Mouse (Mus musculus) CH12.LX (cell line): ENCODE measurements around the gene Twsg1. TPM values are rescaled to one million over a fixed set of nuclear protein-coding genes. Genes with fewer than 3 reads are reported as not detected.
A peak's percentile ranks its signal among the peaks of the same experiment; 100 is the strongest.

Experiments used
- DNase-seq: peaks from one replicate; pipeline ENCODE4 v3.0.0-alpha.2; 2013; ENCODE audit errors: extremely low read depth
- H3K27ac ChIP-seq: 2 replicates; pipeline ENCODE4 v1.5.1; 2012; ENCODE audit warnings: low read depth, mild to moderate bottlenecking, control low read depth, moderate library complexity; ENCODE audit not compliant: insufficient read depth
- H3K27me3 ChIP-seq: replicated peaks from 2 replicates; pipeline ENCODE3; 2012; ENCODE audit warnings: inconsistent platforms
- H3K36me3 ChIP-seq, 2 experiments: replicated peaks in 1 of 2; 2 replicates each; pipeline versions ENCODE3 to v1.6.1; 2012; ENCODE audit warnings: inconsistent platforms in 1 of 2, low read length in 1 of 2, mild to moderate bottlenecking in 1 of 2, mixed read lengths in 1 of 2, moderate library complexity in 1 of 2; ENCODE audit not compliant: control insufficient read depth in 1 of 2, insufficient read depth in 1 of 2
- H3K4me1 ChIP-seq, 2 experiments: 2 replicates each; pipeline ENCODE4 v1.6.1; 2012; ENCODE audit warnings: inconsistent platforms in 1 of 2, moderate library complexity in 1 of 2; ENCODE audit not compliant: insufficient read depth in 2 of 2, control insufficient read depth in 1 of 2
- H3K4me2 ChIP-seq: 2 replicates; pipeline ENCODE4 v1.6.1; 2012; ENCODE audit warnings: low read depth, mild to moderate bottlenecking, control low read depth; ENCODE audit not compliant: poor library complexity, insufficient read depth, severe bottlenecking
- H3K4me3 ChIP-seq, 3 experiments: fragments of 150-350 bp in 1 of 3; sonication (generic) in 1 of 3; replicated peaks in 1 of 3; 2 replicates each; pipeline versions ENCODE3 to v1.5.1; 2011 to 2012; ENCODE audit warnings: low read depth in 2 of 3, low read length in 2 of 3, mild to moderate bottlenecking in 2 of 3, moderate library complexity in 2 of 3, control low read depth in 1 of 3, improper control_type of control experiment in 1 of 3, inconsistent platforms in 1 of 3, mixed read lengths in 1 of 3; ENCODE audit not compliant: poor library complexity in 1 of 3
- H3K79me2 ChIP-seq: replicated peaks from 2 replicates; pipeline ENCODE4 v1.6.1; 2012; ENCODE audit warnings: mild to moderate bottlenecking, moderate library complexity; ENCODE audit not compliant: control insufficient read depth, poor library complexity, insufficient read depth, severe bottlenecking; ENCODE audit errors: extremely low read depth
- H3K9ac ChIP-seq: 2 replicates; pipeline ENCODE4 v1.6.1; 2012; ENCODE audit warnings: low read depth, mild to moderate bottlenecking, control low read depth, moderate library complexity; ENCODE audit not compliant: insufficient read depth
- H3K9me3 ChIP-seq: replicated peaks from 2 replicates; pipeline ENCODE3; 2012; ENCODE audit warnings: low read length, inconsistent platforms, mixed read lengths
- BHLHE40 ChIP-seq: IDR thresholded peaks from 2 replicates; pipeline ENCODE4 v1.6.1; 2011; ENCODE audit warnings: mild to moderate bottlenecking, low read depth, low read length, improper control_type of control experiment
- ELF1 ChIP-seq: IDR thresholded peaks from 2 replicates; pipeline ENCODE4 v1.6.1; 2014; ENCODE audit warnings: low read depth, mild to moderate bottlenecking, inconsistent platforms, low read length, improper control_type of control experiment
- EP300 ChIP-seq: IDR thresholded peaks from 2 replicates; pipeline ENCODE4 v1.6.1; 2011; ENCODE audit warnings: low read length, improper control_type of control experiment
- ETS1 ChIP-seq: conservative IDR thresholded peaks from 2 replicates; pipeline ENCODE4 v1.6.1; 2012; ENCODE audit warnings: low read depth, mild to moderate bottlenecking, inconsistent platforms, low read length, improper control_type of control experiment, moderate library complexity
- GABPA ChIP-seq: IDR thresholded peaks from 2 replicates; pipeline ENCODE4 v1.6.1; 2012; ENCODE audit warnings: low read depth, low read length, improper control_type of control experiment, inconsistent platforms; ENCODE audit not compliant: insufficient replicate concordance
- IRF4 ChIP-seq: IDR thresholded peaks from 2 replicates; pipeline ENCODE4 v1.6.1; 2014; ENCODE audit warnings: low read depth, mild to moderate bottlenecking, inconsistent platforms, low read length, improper control_type of control experiment
- MAFK ChIP-seq: IDR thresholded peaks from 2 replicates; pipeline ENCODE4 v1.6.1; 2011; ENCODE audit warnings: low read length, improper control_type of control experiment; ENCODE audit not compliant: insufficient replicate concordance
- MAX ChIP-seq: IDR thresholded peaks from 2 replicates; pipeline ENCODE4 v1.6.1; 2011; ENCODE audit warnings: low read length, improper control_type of control experiment
- MXI1 ChIP-seq: IDR thresholded peaks from 2 replicates; pipeline ENCODE4 v1.6.1; 2011; ENCODE audit warnings: mild to moderate bottlenecking, low read depth, low read length, improper control_type of control experiment
- MYC ChIP-seq: IDR thresholded peaks from 2 replicates; pipeline ENCODE4 v1.6.1; 2011; ENCODE audit warnings: low read depth, mild to moderate bottlenecking, improper control_type of control experiment, low read length
- NELFE ChIP-seq: IDR thresholded peaks from 2 replicates; pipeline ENCODE4 v1.6.1; 2011; ENCODE audit warnings: low read depth, low read length, improper control_type of control experiment
- NRF1 ChIP-seq: IDR thresholded peaks from 2 replicates; pipeline ENCODE4 v1.6.1; 2014; ENCODE audit warnings: low read depth, mild to moderate bottlenecking, inconsistent platforms, low read length, improper control_type of control experiment, moderate library complexity
- POLR2AphosphoS2 ChIP-seq: IDR thresholded peaks from 2 replicates; pipeline ENCODE4 v1.6.1; 2011; ENCODE audit warnings: low read depth, low read length, improper control_type of control experiment
- RAD21 ChIP-seq: IDR thresholded peaks from 2 replicates; pipeline ENCODE4 v1.6.1; 2011; ENCODE audit warnings: low read depth, mild to moderate bottlenecking, low read length, improper control_type of control experiment, moderate library complexity
- RCOR1 ChIP-seq: conservative IDR thresholded peaks from 2 replicates; pipeline ENCODE4 v1.6.1; 2012; ENCODE audit warnings: low read depth, mild to moderate bottlenecking, inconsistent platforms, low read length, improper control_type of control experiment
- SMC3 ChIP-seq: IDR thresholded peaks from 2 replicates; pipeline ENCODE4 v1.6.1; 2011; ENCODE audit warnings: low read depth, low read length, improper control_type of control experiment
- TBP ChIP-seq: conservative IDR thresholded peaks from 2 replicates; pipeline ENCODE4 v1.6.1; 2011; ENCODE audit warnings: low read depth, low read length, improper control_type of control experiment
- TCF12 ChIP-seq: IDR thresholded peaks from 2 replicates; pipeline ENCODE4 v1.6.1; 2014; ENCODE audit warnings: low read depth, mild to moderate bottlenecking, inconsistent platforms, low read length, improper control_type of control experiment
- ZC3H11A ChIP-seq: IDR thresholded peaks from 2 replicates; pipeline ENCODE4 v1.6.1; 2012; ENCODE audit warnings: low read depth, mild to moderate bottlenecking, inconsistent platforms, low read length, improper control_type of control experiment
- ZNF384 ChIP-seq: IDR thresholded peaks from 2 replicates; pipeline ENCODE4 v1.6.1; 2012; ENCODE audit warnings: low read depth, low read length, improper control_type of control experiment, inconsistent platforms
- dilution Hi-C: fragments of 300-500 bp; cut with MboI; formaldehyde crosslinking; loops from 2 replicates; pipeline ENCODE4 v1.14.3; 2020; ENCODE audit warnings: low sequenced_read_pairs; ENCODE audit not compliant: extremely low pct_unique_long_range_greater_than_20kb, extremely low pct_ligation_motif_present
- in situ Hi-C: fragments of 300-500 bp; cut with MboI; formaldehyde crosslinking; loops from 3 replicates; pipeline ENCODE4 v1.14.3; 2019; ENCODE audit warnings: low sequenced_read_pairs, low pct_ligation_motif_present, low pct_unique_long_range_greater_than_20kb, mixed read lengths
- polyA plus RNA-seq: library from polyadenylated mRNA; unstranded; fragments of >175 nt; gene quantifications from 2 replicates; pipeline ENCODE4 v1.2.1, GENCODE M21; 2012; ENCODE audit warnings: low read depth; ENCODE audit not compliant: insufficient read length
- total RNA-seq, 2 experiments: library from RNA; depleted of rRNA; stranded (reverse); fragments of 300-350 nt in 1 of 2; fragments of >200 nt in 1 of 2; gene quantifications; 2 replicates each; pipeline ENCODE4 v1.2.3; 2012 to 2014

Gene Twsg1
- total and polyA plus RNA-seq, 3 experiments, result 12.6 to 17.4 (median 13.4) TPM

DNA sequence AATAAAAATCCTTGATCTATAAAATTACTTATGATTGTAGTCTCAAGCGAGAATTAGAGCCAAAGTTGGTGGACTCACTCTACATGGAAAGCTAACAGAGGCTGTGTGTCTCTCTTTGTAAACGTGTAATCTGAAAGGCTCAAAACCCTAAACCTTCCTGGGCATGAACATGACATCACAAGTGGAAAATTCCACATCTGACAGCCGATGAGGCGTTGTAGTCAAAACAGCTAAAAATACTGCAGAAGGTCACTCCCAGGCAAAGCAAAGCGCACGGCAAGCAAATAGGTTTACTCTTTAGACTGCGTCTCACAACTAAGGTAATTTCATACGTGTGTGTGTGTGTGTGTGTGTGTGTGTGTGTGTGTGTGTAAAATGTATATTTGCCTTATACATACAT, 3.7 kb downstream of the Twsg1 start (continued):
- TF ChIP-seq NELFE (no peak), MXI1 (peak; percentile 61; the same call in 1 of the 2 replicates), ZNF384 (no peak), GABPA (no peak), EP300 (peak; percentile 88), POLR2AphosphoS2 (no peak), ELF1 (0 out of 2 replicates have a peak, but pooled peaks have one; percentile 36), TBP (no peak)
- TF ChIP-seq, all 38 proteins: peak for 13

DNA sequence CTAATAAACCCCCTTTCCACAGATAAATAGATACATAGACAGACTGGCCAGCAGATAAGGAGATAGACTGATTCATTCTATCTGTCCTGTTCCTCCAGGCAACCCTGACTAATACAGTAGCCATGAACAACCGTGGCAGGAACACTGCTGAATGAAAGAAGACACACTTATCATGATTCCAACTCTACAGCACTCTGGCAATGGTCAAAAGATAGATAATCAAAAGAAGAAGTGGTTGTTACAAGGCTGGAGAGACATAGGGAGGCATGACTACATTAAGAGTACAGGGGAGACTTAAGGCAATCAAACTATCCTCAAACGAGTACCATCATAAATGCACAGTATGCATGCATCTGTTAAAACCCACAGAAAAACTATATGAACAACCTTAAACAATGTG, 5.6 kb downstream of the Twsg1 start:
- Histone ChIP-seq H3K4me3 (no peak overlapping the region), H3K36me3 (peaks cover 6 to 17% of the 10 kb centered on the region in 2 experiments), H3K9ac (no peak overlapping the region), H3K4me1 (peaks cover 14 to 36% of the 10 kb centered on the region in 2 experiments), H3K27me3 (no peaks in the 10 kb centered on the region), H3K27ac (no peak overlapping the region), H3K4me2 (no peak overlapping the region), H3K79me2 (peaks cover 9% of the 10 kb centered on the region), H3K9me3 (peaks cover 2% of the 10 kb centered on the region)
- no peak for DNase-seq
- dilution Hi-C loops (no loop called here), in situ Hi-C loops (no loop called here)
- TF ChIP-seq RAD21 (no peak), TCF12 (no peak), SMC3 (no peak), TBP (no peak), BHLHE40 (no peak), NRF1 (no peak), IRF4 (no peak), ZNF384 (no peak), ZC3H11A (no peak), MAX (no peak), MYC (no peak), RCOR1 (no peak)

DNA sequence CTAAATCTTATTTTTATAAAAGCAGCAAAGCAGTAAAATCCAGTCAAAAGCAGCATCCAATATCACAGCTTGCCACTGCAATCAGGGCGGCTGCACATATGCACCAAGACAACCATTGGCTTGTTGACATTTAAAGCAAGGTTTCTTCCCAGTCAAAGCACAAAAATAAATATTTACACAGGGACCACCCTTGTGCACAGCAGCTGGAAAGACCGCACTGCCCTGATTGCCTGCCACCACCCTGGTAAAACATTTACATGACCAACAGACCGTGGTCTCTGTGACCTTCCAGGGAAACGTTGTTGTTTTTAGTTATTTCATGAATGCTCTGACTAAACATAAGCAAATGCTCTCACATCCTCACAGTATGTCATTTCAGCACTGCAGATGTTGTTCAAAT, 8.6 kb downstream of the Twsg1 start:
- H3K9me3 ChIP-seq, result no peaks in the 10 kb centered on the region
- H3K9ac ChIP-seq, result no peak overlapping the region
- no peak overlapping the region for H3K4me2 ChIP-seq
- no peak overlapping the region for H3K4me3 ChIP-seq
- dilution Hi-C loops, result no loop called here
- peaks cover 0 to 16% of the 10 kb centered on the region in 2 experiments for H3K36me3 ChIP-seq
- in situ Hi-C loops, result no loop called here
- peaks cover 20 to 47% of the 10 kb centered on the region in 2 experiments for H3K4me1 ChIP-seq
- TF ChIP-seq MAFK (no peak), ETS1 (no peak)
- no peak for DNase-seq
- H3K27ac ChIP-seq, result no peak overlapping the region
- peaks cover 3% of the 10 kb centered on the region; the same call in 1 of the 2 replicates for H3K79me2 ChIP-seq
- H3K27me3 ChIP-seq, result no peaks in the 10 kb centered on the region
